Mouse (Mus musculus): ENCODE results near the gene Zfp804a. TPM values are rescaled to one million over a fixed set of nuclear protein-coding genes. Genes with fewer than 3 reads are reported as not detected.

The Zfp804a gene
- total RNA-seq, 2 experiments from 2014 or later = 20.4 to 22.8 TPM

- no peak for DNase-seq (ENCODE audit: extremely low spot score in 1 of 2, low spot score in 1 of 2)
Observed at GRCm38 (mm10) chr2:82246902-82247522, 194.0 kb downstream of the Zfp804a start.

GRCm38 (mm10) chr2:82253382-82253781, 200.4 kb downstream of the Zfp804a start:
- DNase-seq (ENCODE audit: extremely low spot score in 1 of 2, low spot score in 1 of 2) = no peak

- DNase-seq (ENCODE audit: extremely low spot score in 1 of 2, low spot score in 1 of 2) = no peak
Observed at GRCm38 (mm10) chr2:82282591-82283269, 229.7 kb downstream of the Zfp804a start.

GRCm38 (mm10) chr2:82294932-82295493, 242.0 kb downstream of the Zfp804a start:
- DNase-seq (ENCODE audit: extremely low spot score in 1 of 2, low spot score in 1 of 2) = no peak
